Mouse (Mus musculus): ENCODE measurements around the gene Tgfb3. TPM values are rescaled to one million over a fixed set of nuclear protein-coding genes. Genes with fewer than 3 reads are reported as not detected.

The Tgfb3 gene
- total and polyA plus RNA-seq, 3 experiments = 0.15 to 0.75 (median 0.44) TPM

GRCm38 (mm10) chr12:86046776-86047175 is 32.1 kb downstream of the Tgfb3 start:
- Histone ChIP-seq H3K4me1 (ENCODE audit: insufficient read depth, low read depth, low read length) (peaks cover 11% of the 10 kb centered on the region), H3K4me3 (ENCODE audit: low read depth, low read length) (no peak overlapping the region), H3K9me3 (replicated peaks) (peaks cover 12% of the 10 kb centered on the region), H3K36me3 (replicated peaks) (peaks cover 47% of the 10 kb centered on the region), H3K27me3 (ENCODE audit: insufficient read depth, low read length) (no peaks in the 10 kb centered on the region)
- no peak for DNase-seq (ENCODE audit: low spot score)
- TF ChIP-seq GATA1 (IDR thresholded peaks at IDR 0.05; ENCODE audit: borderline replicate concordance, low read length) (no peak), CTCF (IDR thresholded peaks at IDR 0.05; ENCODE audit: low read depth, low read length) (no peak), GATA2 (IDR thresholded peaks at IDR 0.05; ENCODE audit: borderline replicate concordance, low read depth, low read length) (no peak), TAL1 (conservative IDR thresholded peaks at IDR 0.05; ENCODE audit: low read depth, low read length) (no peak), POLR2AphosphoS5 (IDR thresholded peaks at IDR 0.05; ENCODE audit: insufficient replicate concordance, low read depth, low read length) (no peak)
- no peak for ATAC-seq (ENCODE audit: extremely low read depth, insufficient number of reproducible peaks, low FRiP score, poor library complexity, severe bottlenecking)

GRCm38 (mm10) chr12:86046141-86046540 is 32.7 kb downstream of the Tgfb3 start:
- Histone ChIP-seq H3K36me3 (replicated peaks) (peaks cover 49% of the 10 kb centered on the region), H3K9me3 (replicated peaks) (peaks cover 12% of the 10 kb centered on the region), H3K4me1 (ENCODE audit: insufficient read depth, low read depth, low read length) (peaks cover 5% of the 10 kb centered on the region), H3K4me3 (ENCODE audit: low read depth, low read length) (no peak overlapping the region), H3K27me3 (ENCODE audit: insufficient read depth, low read length) (no peaks in the 10 kb centered on the region)
- no peak for TF ChIP-seq POLR2AphosphoS5 (IDR thresholded peaks at IDR 0.05; ENCODE audit: insufficient replicate concordance, low read depth, low read length)
- TF ChIP-seq GATA1 (IDR thresholded peaks at IDR 0.05; ENCODE audit: borderline replicate concordance, low read length) = no peak
- 0 out of 2 replicates have a peak, but pooled peaks have one; percentile 6 for TF ChIP-seq CTCF (IDR thresholded peaks at IDR 0.05; ENCODE audit: low read depth, low read length)
- TF ChIP-seq GATA2 (IDR thresholded peaks at IDR 0.05; ENCODE audit: borderline replicate concordance, low read depth, low read length) = no peak
- TF ChIP-seq TAL1 (conservative IDR thresholded peaks at IDR 0.05; ENCODE audit: low read depth, low read length) = no peak
- ATAC-seq (ENCODE audit: extremely low read depth, insufficient number of reproducible peaks, low FRiP score, poor library complexity, severe bottlenecking) (no peak), DNase-seq (ENCODE audit: low spot score) (no peak)

GRCm38 (mm10) chr12:86039751-86040150 is 39.1 kb downstream of the Tgfb3 start:
- peaks cover 12% of the 10 kb centered on the region for H3K9me3 ChIP-seq (replicated peaks)
- no peaks in the 10 kb centered on the region for H3K4me1 ChIP-seq (ENCODE audit: insufficient read depth, low read depth, low read length)
- peaks cover 52% of the 10 kb centered on the region for H3K36me3 ChIP-seq (replicated peaks)
- no peak for DNase-seq (ENCODE audit: low spot score)
- no peaks in the 10 kb centered on the region for H3K27me3 ChIP-seq (ENCODE audit: insufficient read depth, low read length)
- no peak overlapping the region for H3K4me3 ChIP-seq (ENCODE audit: low read depth, low read length)
- TF ChIP-seq GATA2 (IDR thresholded peaks at IDR 0.05; ENCODE audit: borderline replicate concordance, low read depth, low read length) = no peak
- TF ChIP-seq TAL1 (conservative IDR thresholded peaks at IDR 0.05; ENCODE audit: low read depth, low read length) = no peak
- TF ChIP-seq POLR2AphosphoS5 (IDR thresholded peaks at IDR 0.05; ENCODE audit: insufficient replicate concordance, low read depth, low read length) = no peak
- no peak for TF ChIP-seq CTCF (IDR thresholded peaks at IDR 0.05; ENCODE audit: low read depth, low read length)
- no peak for ATAC-seq (ENCODE audit: extremely low read depth, insufficient number of reproducible peaks, low FRiP score, poor library complexity, severe bottlenecking)

- TF ChIP-seq TAL1 (conservative IDR thresholded peaks at IDR 0.05; ENCODE audit: low read depth, low read length) = no peak
- no peak for TF ChIP-seq POLR2AphosphoS5 (IDR thresholded peaks at IDR 0.05; ENCODE audit: insufficient replicate concordance, low read depth, low read length)
- TF ChIP-seq GATA2 (IDR thresholded peaks at IDR 0.05; ENCODE audit: borderline replicate concordance, low read depth, low read length) = no peak
- TF ChIP-seq CTCF (IDR thresholded peaks at IDR 0.05; ENCODE audit: low read depth, low read length) = no peak
- no peak for TF ChIP-seq GATA1 (IDR thresholded peaks at IDR 0.05; ENCODE audit: borderline replicate concordance, low read length)
- H3K4me3 ChIP-seq (ENCODE audit: low read depth, low read length) = no peak overlapping the region
- ATAC-seq (ENCODE audit: extremely low read depth, insufficient number of reproducible peaks, low FRiP score, poor library complexity, severe bottlenecking) = no peak
- DNase-seq (ENCODE audit: low spot score) = no peak
- no peaks in the 10 kb centered on the region for H3K4me1 ChIP-seq (ENCODE audit: insufficient read depth, low read depth, low read length)
- H3K27me3 ChIP-seq (ENCODE audit: insufficient read depth, low read length) = no peaks in the 10 kb centered on the region
- H3K9me3 ChIP-seq (replicated peaks) = peaks cover 12% of the 10 kb centered on the region
- H3K36me3 ChIP-seq (replicated peaks) = peaks cover 52% of the 10 kb centered on the region
Observed at GRCm38 (mm10) chr12:86039078-86039477, 39.8 kb downstream of the Tgfb3 start.

GRCm38 (mm10) chr12:86037235-86037921 is 41.5 kb downstream of the Tgfb3 start:
- ATAC-seq (ENCODE audit: extremely low read depth, insufficient number of reproducible peaks, low FRiP score, poor library complexity, severe bottlenecking) (no peak), DNase-seq (ENCODE audit: low spot score) (no peak)
- H3K4me3 ChIP-seq (ENCODE audit: low read depth, low read length) = no peak overlapping the region
- TF ChIP-seq POLR2AphosphoS5 (IDR thresholded peaks at IDR 0.05; ENCODE audit: insufficient replicate concordance, low read depth, low read length) (no peak), GATA2 (IDR thresholded peaks at IDR 0.05; ENCODE audit: borderline replicate concordance, low read depth, low read length) (no peak), GATA1 (IDR thresholded peaks at IDR 0.05; ENCODE audit: borderline replicate concordance, low read length) (no peak), TAL1 (conservative IDR thresholded peaks at IDR 0.05; ENCODE audit: low read depth, low read length) (no peak), CTCF (IDR thresholded peaks at IDR 0.05; ENCODE audit: low read depth, low read length) (no peak)
- H3K4me1 ChIP-seq (ENCODE audit: insufficient read depth, low read depth, low read length) = peaks cover 11% of the 10 kb centered on the region
- peaks cover under 1% of the 10 kb centered on the region for H3K9me3 ChIP-seq (replicated peaks)
- no peaks in the 10 kb centered on the region for H3K27me3 ChIP-seq (ENCODE audit: insufficient read depth, low read length)
- H3K36me3 ChIP-seq (replicated peaks) = peaks cover 51% of the 10 kb centered on the region

- Histone ChIP-seq H3K9me3 (replicated peaks) (no peaks in the 10 kb centered on the region), H3K27me3 (ENCODE audit: insufficient read depth, low read length) (no peaks in the 10 kb centered on the region), H3K4me3 (ENCODE audit: low read depth, low read length) (no peak overlapping the region), H3K36me3 (replicated peaks) (peaks cover 51% of the 10 kb centered on the region), H3K4me1 (ENCODE audit: insufficient read depth, low read depth, low read length) (peaks cover 16% of the 10 kb centered on the region)
- ATAC-seq (ENCODE audit: extremely low read depth, insufficient number of reproducible peaks, low FRiP score, poor library complexity, severe bottlenecking) (no peak), DNase-seq (ENCODE audit: low spot score) (no peak)
- TF ChIP-seq CTCF (IDR thresholded peaks at IDR 0.05; ENCODE audit: low read depth, low read length) (no peak), GATA1 (IDR thresholded peaks at IDR 0.05; ENCODE audit: borderline replicate concordance, low read length) (no peak), GATA2 (IDR thresholded peaks at IDR 0.05; ENCODE audit: borderline replicate concordance, low read depth, low read length) (no peak), TAL1 (conservative IDR thresholded peaks at IDR 0.05; ENCODE audit: low read depth, low read length) (no peak), POLR2AphosphoS5 (IDR thresholded peaks at IDR 0.05; ENCODE audit: insufficient replicate concordance, low read depth, low read length) (no peak)
Observed at GRCm38 (mm10) chr12:86036368-86037166, 42.3 kb downstream of the Tgfb3 start.

Measured in G1E (cell line).